Mouse (Mus musculus) E14TG2a.4 (cell line): ENCODE results near the gene Tppp2.
A peak's percentile ranks its signal among the peaks of the same experiment; 100 is the strongest.

Experiments
- CTCF ChIP-seq: conservative IDR thresholded peaks from 2 replicates; pipeline ENCODE4 v1.5.1; 2014; ENCODE audit warnings: low read length
- POU5F1 ChIP-seq: IDR thresholded peaks from 2 replicates; pipeline ENCODE4 v1.6.1; 2014; ENCODE audit warnings: low read length, borderline replicate concordance

DNA sequence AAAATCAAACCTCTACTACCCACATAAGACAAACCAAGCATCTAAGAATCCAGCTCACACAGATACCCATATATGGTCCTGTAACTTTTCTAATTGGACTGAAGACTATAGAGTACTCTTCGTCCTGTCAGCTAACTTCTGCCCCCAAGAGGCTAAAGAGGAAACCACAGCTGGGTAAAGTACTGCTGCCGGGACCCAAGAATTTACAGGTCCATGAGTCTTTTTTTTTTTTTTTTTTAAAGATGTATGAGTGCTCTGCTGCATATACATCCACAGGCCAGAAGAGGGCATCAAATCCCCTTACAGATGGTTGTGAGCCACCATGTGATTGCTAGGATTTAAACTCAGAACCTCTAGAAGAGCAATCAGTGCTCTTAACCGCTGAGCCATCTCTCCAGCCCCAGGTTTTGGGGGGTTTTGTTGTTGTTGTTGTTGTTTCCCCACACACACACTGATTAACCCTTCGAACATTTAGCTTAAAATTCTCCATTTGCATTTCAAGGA lies 34.6 kb upstream of the Tppp2 start:
- TF ChIP-seq CTCF (peak; percentile 60), POU5F1 (no peak)
